Mouse (Mus musculus): Measurements from ENCODE around the gene Zfp335.

DNA sequence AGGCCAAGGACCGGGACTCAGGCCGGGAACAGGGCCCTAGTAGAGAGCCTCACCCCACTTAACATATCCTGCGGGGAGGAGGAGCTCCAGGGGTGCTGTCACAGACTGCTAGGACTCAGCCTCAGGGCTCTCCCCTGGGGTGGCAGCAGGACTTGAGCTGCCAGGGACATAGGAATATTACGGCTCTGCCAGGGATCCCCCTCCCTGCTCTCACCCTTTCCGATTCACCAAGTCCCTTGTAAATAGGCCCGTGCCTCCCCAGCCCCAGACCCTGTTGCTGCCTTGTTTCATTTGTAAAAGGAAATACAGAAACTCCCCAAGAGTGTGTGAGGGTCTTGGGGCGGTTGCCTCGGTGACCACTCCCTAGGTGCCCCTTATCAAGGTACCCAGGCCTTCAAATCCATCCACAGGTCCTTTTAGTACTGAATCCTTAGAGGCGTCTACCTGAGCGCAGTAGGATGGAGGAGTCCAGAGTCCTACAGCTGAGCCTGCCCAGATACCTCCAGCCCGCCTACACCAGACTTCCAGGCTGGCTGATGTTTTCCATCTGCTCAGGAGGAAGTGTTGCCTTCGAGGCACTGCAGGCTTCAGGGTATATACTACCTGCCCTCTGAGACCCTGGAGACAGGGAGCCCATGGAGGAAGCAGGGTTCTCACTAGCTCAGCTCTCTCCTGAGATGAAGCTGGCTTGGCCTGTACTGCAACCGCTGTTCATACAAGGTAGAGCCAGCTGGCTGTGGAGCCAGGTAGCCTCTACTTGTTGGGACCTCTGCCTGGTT, 20.3 kb downstream of the Zfp335 start:
- no peak for TF ChIP-seq CTCF (IDR thresholded peaks at IDR 0.05; ENCODE audit: insufficient read depth, low read length)
- TF ChIP-seq POLR2A (IDR thresholded peaks at IDR 0.05; ENCODE audit: borderline replicate concordance, extremely low read depth, low read depth, low read length), result no peak
